ENCODE assay signal across 9 mouse cellular contexts in the genomic region with DNA sequence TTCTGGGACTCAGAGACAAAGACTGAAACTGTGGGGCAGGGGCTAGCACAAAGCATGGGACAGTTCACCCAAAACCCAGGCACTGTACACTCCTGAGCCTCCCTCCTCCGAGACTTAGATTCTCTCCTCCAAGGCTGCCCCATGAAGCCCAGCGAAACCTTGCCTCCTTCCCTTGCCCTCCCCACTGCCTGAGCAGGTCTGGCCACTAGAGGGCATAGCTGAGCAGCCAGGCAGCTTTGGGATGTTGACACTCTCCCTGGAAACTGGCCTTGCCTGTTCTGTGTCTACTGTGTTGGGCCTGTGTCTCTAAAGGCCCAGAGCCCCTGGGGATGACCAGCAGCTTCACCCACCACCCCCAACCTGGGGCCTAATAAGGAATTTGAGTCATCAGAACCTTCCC. TPM values are rescaled to one million over a fixed set of nuclear protein-coding genes. Genes with fewer than 3 reads are reported as not detected.
DNase-seq lines count a peak whose midpoint lies in the region; ATAC-seq and TF ChIP-seq lines count a peak whose summit lies in the region.
"Had no signal": no experiment of that assay in that cellular context is flagged by ENCODE, and none has a peak within 500 bp of the region (broad histone marks: within the 10 kb centered on the region; RNA-seq: fewer than 3 reads in every experiment).

Ttc34 (plus strand) TSS at position 290 of the 400 bp plus-strand sequence.

- no peak within 1 kb of the TSS for H3K4me3 ChIP-seq in G1E (ENCODE audit: low read depth, low read length)

- peak; percentile 60 for ATAC-seq in G1E (ENCODE audit: extremely low read depth, insufficient number of reproducible peaks, low FRiP score, poor library complexity, severe bottlenecking)
- peak; percentile 95 for ATAC-seq in megakaryocyte progenitor cell, adult 5-6 weeks (replicated peaks; ENCODE audit: poor library complexity)

- peak; percentile 60 to 88 for DNase-seq in adrenal gland, adult (ENCODE audit: inconsistent age in 2 of 2, low spot score in 1 of 2)
- DNase-seq in adrenal gland, adult 8-10 months = no peak
- DNase-seq in G1E (ENCODE audit: low spot score) = peak; percentile 61
- peak; percentile 72 to 75 for DNase-seq in cerebellum, postnatal 10 days
- DNase-seq in heart, postnatal 10 days = peak; percentile 50 to 73
- peak; percentile 42 to 77 for DNase-seq in layer of hippocampus, postnatal 25 days (ENCODE audit: extremely low spot score in 1 of 2, low spot score in 1 of 2)
- peak; percentile 55 for DNase-seq in splenic B cell, adult 2 months (ENCODE audit: low read depth, low spot score)

- no peaks in the 10 kb centered on the region for H3K9me3 ChIP-seq in G1E (replicated peaks)

- no peaks in the 10 kb centered on the region for H3K36me3 ChIP-seq in G1E (replicated peaks)
- H3K36me3 ChIP-seq in splenic B cell, adult 2 months (ENCODE audit: control insufficient read depth, insufficient read depth, low read length, poor library complexity, severe bottlenecking) = no peaks in the 10 kb centered on the region

- intact Hi-C loops in heart, postnatal 10 days (cut with DNase I) = no loop called here

- no peaks in the 10 kb centered on the region; the same call in 1 of the 2 replicates for H3K27me3 ChIP-seq in G1E (ENCODE audit: insufficient read depth, low read length)
- 0 out of 2 replicates have a peak, but pooled peaks cover 2% of the 10 kb centered on the region for H3K27me3 ChIP-seq in splenic B cell, adult 2 months (ENCODE audit: control insufficient read depth, insufficient read depth, low read length, poor library complexity, severe bottlenecking)

- no peaks in the 10 kb centered on the region for H3K4me1 ChIP-seq in G1E (ENCODE audit: insufficient read depth, low read depth, low read length)

- peak; percentile 95 for TF ChIP-seq CTCF in G1E (IDR thresholded peaks at IDR 0.05; ENCODE audit: low read depth, low read length)

RNA-seq across cellular contexts. Expression of gene Ttc34, which starts in this region (rescaled TPM):
- total RNA-seq in adrenal gland, adult 8-10 months (2022) = under 1 TPM; 0.38 to 0.63 (median 0.46) TPM
- not detected in 2 replicates for total RNA-seq in G1E (2014; fragmentation: Nextera tagmentation)
- total RNA-seq in G1E (2017) = 0.05 TPM in 1 of 2 replicates, not detected in the other
- polyA plus RNA-seq in G1E (2012) = not detected in 2 replicates
- under 1 TPM; 0.17 to 0.45 TPM for total RNA-seq in heart, postnatal 10 days (2021)
- 1 to 10 TPM; 3.3 to 3.4 TPM for total RNA-seq in layer of hippocampus, postnatal 25 days (2021)
- total RNA-seq in megakaryocyte progenitor cell, adult 5-6 weeks (2015) = not detected in 2 replicates
- total RNA-seq in megakaryocyte progenitor cell, adult 5-6 weeks (2017) = not detected in 2 replicates
- polyA plus RNA-seq: C2C12 had no signal

Comparison
In these comparisons a context has a peak if more than half of its experiments do, and no peak if none do; other contexts are left out.
1. Peak in DNase-seq and ATAC-seq in G1E; RNA of the gene not detected or under 1 TPM.
2. Peak in DNase-seq in heart, postnatal 10 days; RNA of the gene not detected or under 1 TPM.
3. Peak in ATAC-seq in megakaryocyte progenitor cell, adult 5-6 weeks; RNA of the gene not detected or under 1 TPM.